Mouse (Mus musculus) embryonic facial prominence, embryonic 14.5 days (tissue): ENCODE measurements at regions not wholly inside any gene's neighbourhood (a gene's known extent, or its start where the extent isn't known, plus 50 kb on each side); places are given as distances from the start of the nearest gene placed in this dataset.

ENCODE experiments used
- ATAC-seq: fragments of 200-750 bp; cut with Nextera tagmentation; 2 replicates; pipeline ENCODE4 v1.8.0; 2017; ENCODE audit warnings: low read depth, moderate number of reproducible peaks, moderate TSS enrichment
- DNase-seq: peaks from one replicate; pipeline ENCODE4 v3.0.0-alpha.2; 2015; ENCODE audit warnings: low spot score
- H3K27ac ChIP-seq: fragments of 300-500 bp; sonication (generic); replicated peaks from 2 replicates; pipeline ENCODE4 v1.5.1; 2014; ENCODE audit warnings: low read depth, mild to moderate bottlenecking, low read length, moderate library complexity
- H3K27me3 ChIP-seq: fragments of 300-500 bp; sonication (generic); replicated peaks from 2 replicates; pipeline ENCODE4 v1.6.1; 2014; ENCODE audit warnings: low read length; ENCODE audit not compliant: control insufficient read depth, insufficient read depth
- H3K36me3 ChIP-seq: fragments of 300-500 bp; sonication (generic); 2 replicates; pipeline ENCODE4 v1.6.1; 2014; ENCODE audit warnings: low read length, mixed read lengths; ENCODE audit not compliant: control insufficient read depth, insufficient read depth
- H3K4me1 ChIP-seq: fragments of 300-500 bp; sonication (generic); 2 replicates; pipeline ENCODE4 v1.6.1; 2014; ENCODE audit warnings: antibody characterized with exemption, low read length; ENCODE audit not compliant: control insufficient read depth, insufficient read depth
- H3K4me2 ChIP-seq: fragments of 300-500 bp; sonication (generic); 2 replicates; pipeline ENCODE4 v1.6.1; 2014; ENCODE audit warnings: low read depth, mild to moderate bottlenecking, low read length, moderate library complexity, mixed read lengths
- H3K4me3 ChIP-seq: fragments of 300-500 bp; sonication (generic); 2 replicates; pipeline ENCODE4 v1.5.1; 2014; ENCODE audit warnings: low read depth, mild to moderate bottlenecking, low read length
- H3K9ac ChIP-seq: fragments of 300-500 bp; sonication (generic); 2 replicates; pipeline ENCODE4 v1.6.1; 2014; ENCODE audit warnings: low read depth, mild to moderate bottlenecking, low read length, moderate library complexity, mixed read lengths
- H3K9me3 ChIP-seq: fragments of 300-500 bp; sonication (generic); 2 replicates; pipeline ENCODE4 v1.6.1; 2016; ENCODE audit warnings: low read length; ENCODE audit not compliant: control insufficient read depth
- WGBS: fragments of 180-500 bp; shearing (Covaris S2); extraction: QIAGEN DNeasy Blood & Tissue Kit; methylation state at CpG from one replicate; pipeline ENCODE4 v1.1.7; 2014; 5-methylcytosine and 5-hydroxymethylcytosine counted together

DNA sequence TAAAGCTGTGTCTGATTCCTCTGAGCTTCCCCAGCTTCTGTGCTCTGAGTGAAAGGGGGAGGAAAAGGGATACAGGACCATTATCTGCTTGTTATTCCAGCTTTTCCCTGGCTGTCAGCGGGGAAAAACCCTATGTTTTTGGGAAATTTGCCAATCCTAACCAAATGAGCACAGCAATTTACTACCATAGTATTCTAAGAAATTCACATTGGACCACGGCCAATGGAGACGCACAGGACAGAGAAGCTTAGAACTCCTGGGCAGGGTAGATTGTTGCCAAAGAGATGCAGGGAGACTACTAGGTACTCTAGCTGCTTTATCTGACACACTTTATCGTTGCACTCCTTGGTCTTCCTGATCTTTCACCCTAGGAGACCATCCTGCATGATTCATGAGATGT, 303.2 kb downstream of the Olfm3 start:
- Histone ChIP-seq H3K9me3 (no peaks in the 10 kb centered on the region), H3K4me1 (no peaks in the 10 kb centered on the region), H3K27me3 (no peaks in the 10 kb centered on the region), H3K36me3 (no peaks in the 10 kb centered on the region), H3K27ac (no peak overlapping the region), H3K4me2 (no peak overlapping the region), H3K4me3 (no peak overlapping the region), H3K9ac (no peak overlapping the region)
- 58% methylated on average over 4 of the region's 4 CpGs for WGBS
- DNase-seq, result peak; percentile 59
- ATAC-seq, result no peak

DNA sequence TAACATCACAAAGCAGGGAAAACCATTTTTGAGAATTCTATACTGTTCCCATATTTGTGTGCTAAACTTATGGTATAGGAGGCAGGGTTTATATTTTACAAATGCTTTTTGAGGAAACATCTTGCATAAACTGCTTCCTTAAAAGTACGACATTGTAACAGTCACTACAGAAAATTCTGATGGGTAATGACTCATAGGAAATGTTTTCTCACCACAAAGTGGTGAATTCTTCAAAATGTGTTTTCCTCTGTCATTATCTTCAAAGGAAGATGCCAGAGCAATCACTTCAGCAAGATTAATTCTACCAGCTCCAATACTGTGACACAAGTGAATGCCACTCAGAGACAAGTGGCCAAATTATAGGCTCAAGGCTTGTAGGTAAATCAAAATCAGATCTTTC, 308.0 kb downstream of the Olfm3 start:
- Histone ChIP-seq H3K9me3 (no peaks in the 10 kb centered on the region), H3K9ac (no peak overlapping the region), H3K27me3 (no peaks in the 10 kb centered on the region), H3K36me3 (no peaks in the 10 kb centered on the region), H3K4me1 (no peaks in the 10 kb centered on the region), H3K4me3 (no peak overlapping the region), H3K27ac (no peak overlapping the region), H3K4me2 (no peak overlapping the region)
- ATAC-seq, result no peak
- DNase-seq, result no peak
- 62% methylated on average over 1 of the region's 1 CpGs for WGBS

DNA sequence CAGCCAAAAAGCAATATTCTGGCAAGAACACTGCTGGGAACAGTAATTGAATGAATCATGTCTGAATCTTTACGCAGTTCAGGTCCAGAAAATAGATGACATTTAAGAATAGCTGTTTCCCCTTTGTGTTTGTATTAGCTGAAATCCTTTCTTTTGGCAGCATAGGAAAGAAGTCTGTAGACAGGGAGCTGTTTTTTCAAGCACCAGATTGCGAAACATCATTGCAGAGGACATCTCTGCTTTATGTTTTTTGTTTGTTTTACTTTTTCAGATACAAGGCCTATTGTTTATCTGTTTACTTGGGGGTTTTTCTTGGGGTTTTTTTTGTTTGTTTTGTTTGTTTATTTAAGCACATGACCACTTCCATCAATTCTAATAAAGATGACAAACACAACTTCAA, 309.6 kb downstream of the Olfm3 start:
- DNase-seq (peak; percentile 5), ATAC-seq (no peak)
- no peaks in the 10 kb centered on the region for H3K36me3 ChIP-seq
- H3K4me3 ChIP-seq, result no peak overlapping the region
- 73% methylated on average over 2 of the region's 2 CpGs for WGBS
- no peaks in the 10 kb centered on the region for H3K9me3 ChIP-seq
- no peak overlapping the region for H3K27ac ChIP-seq
- no peak overlapping the region for H3K4me2 ChIP-seq
- no peaks in the 10 kb centered on the region for H3K4me1 ChIP-seq
- H3K9ac ChIP-seq, result no peak overlapping the region
- H3K27me3 ChIP-seq, result no peaks in the 10 kb centered on the region

DNA sequence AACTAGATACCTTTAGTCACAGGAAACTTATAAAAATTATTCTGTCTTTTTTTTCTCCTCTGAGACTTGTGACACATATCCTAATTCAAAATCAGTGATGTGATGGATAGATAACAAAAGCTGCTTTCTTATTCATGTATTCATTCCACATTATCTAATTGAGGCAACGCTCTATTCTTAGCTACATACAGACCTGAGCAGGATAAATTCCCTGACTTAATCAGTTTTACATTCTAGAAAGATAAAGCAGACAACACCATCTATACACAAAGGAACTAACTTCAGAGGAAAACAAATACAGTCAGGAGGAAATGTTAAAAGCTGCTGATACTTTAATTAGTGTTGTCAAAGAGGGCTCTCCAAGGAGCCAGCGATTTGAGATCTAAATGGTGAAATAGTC, 336.6 kb downstream of the Olfm3 start:
- H3K27ac ChIP-seq, result no peak overlapping the region
- H3K9me3 ChIP-seq, result no peaks in the 10 kb centered on the region
- H3K4me2 ChIP-seq, result no peak overlapping the region
- no peak for ATAC-seq
- no peak for DNase-seq
- H3K4me1 ChIP-seq, result no peaks in the 10 kb centered on the region
- no peak overlapping the region for H3K9ac ChIP-seq
- WGBS, result 65% methylated on average over 2 of the region's 2 CpGs
- H3K36me3 ChIP-seq, result no peaks in the 10 kb centered on the region
- H3K27me3 ChIP-seq, result no peaks in the 10 kb centered on the region
- H3K4me3 ChIP-seq, result no peak overlapping the region

DNA sequence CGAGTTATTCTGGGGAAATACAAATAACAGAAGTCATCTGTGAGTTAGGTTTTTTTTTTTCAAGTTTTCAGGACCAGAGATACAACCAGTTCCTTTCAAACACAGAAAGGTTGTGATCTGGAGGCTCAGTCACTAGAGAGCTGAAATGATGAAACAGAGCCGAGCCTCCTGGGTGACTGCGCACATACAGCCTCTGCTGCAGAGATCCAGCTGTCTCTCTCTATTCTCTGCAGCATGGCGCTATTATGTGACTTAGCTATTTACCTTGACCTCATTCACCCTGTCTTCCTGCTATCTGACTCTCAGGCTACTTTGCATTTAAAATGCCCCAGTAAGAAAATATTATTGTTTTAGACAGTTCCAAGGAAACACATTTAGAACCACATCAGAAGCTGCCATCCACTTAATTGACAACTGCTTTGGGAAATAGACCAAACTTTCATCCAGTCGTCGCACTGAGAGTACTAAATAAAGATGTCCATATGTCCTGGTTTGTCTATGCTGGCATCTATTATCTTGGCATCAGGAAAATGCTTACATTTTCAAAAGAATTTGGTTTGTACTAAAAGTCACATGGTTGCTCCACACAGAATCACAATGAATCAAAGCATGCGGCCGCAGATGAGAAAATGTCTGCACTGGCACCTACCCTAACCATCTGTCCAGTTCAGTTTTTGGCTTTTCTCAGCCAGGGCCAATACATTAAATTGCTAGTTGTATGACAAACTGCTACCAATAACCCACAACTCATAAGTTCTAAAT, 348.9 kb downstream of the Olfm3 start:
- no peak overlapping the region for H3K27ac ChIP-seq
- H3K4me3 ChIP-seq, result no peak overlapping the region
- H3K36me3 ChIP-seq, result no peaks in the 10 kb centered on the region
- no peaks in the 10 kb centered on the region for H3K9me3 ChIP-seq
- no peak overlapping the region for H3K4me2 ChIP-seq
- no peaks in the 10 kb centered on the region for H3K27me3 ChIP-seq
- H3K9ac ChIP-seq, result no peak overlapping the region
- 48% methylated on average over 8 of the region's 8 CpGs for WGBS
- ATAC-seq (no peak), DNase-seq (no peak)
- no peaks in the 10 kb centered on the region for H3K4me1 ChIP-seq

DNA sequence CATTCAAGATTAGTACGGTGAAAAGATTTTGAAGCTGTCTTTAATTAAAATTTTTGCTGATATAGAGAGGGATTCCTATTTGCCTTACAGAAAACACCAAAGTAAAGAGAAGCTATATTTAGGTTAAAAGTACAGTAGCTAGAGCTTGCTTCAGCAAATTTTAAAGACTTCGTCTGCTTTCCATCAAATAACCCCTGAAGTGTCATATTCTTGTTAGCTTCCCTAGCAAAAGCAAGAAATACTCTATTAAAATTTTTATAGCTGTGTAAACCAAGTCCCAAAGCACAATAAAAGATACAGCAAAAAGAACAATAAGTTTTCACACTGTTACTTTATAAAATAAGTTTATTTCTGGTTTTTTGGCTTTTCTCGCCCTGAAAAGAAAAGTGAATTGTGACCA, 372.3 kb downstream of the Olfm3 start:
- no peaks in the 10 kb centered on the region for H3K9me3 ChIP-seq
- no peaks in the 10 kb centered on the region for H3K4me1 ChIP-seq
- no peaks in the 10 kb centered on the region for H3K36me3 ChIP-seq
- ATAC-seq, result no peak
- 59% methylated on average over 3 of the region's 3 CpGs for WGBS
- H3K4me3 ChIP-seq, result no peak overlapping the region
- no peak overlapping the region for H3K27ac ChIP-seq
- no peaks in the 10 kb centered on the region for H3K27me3 ChIP-seq
- H3K4me2 ChIP-seq, result no peak overlapping the region
- no peak for DNase-seq
- H3K9ac ChIP-seq, result no peak overlapping the region

DNA sequence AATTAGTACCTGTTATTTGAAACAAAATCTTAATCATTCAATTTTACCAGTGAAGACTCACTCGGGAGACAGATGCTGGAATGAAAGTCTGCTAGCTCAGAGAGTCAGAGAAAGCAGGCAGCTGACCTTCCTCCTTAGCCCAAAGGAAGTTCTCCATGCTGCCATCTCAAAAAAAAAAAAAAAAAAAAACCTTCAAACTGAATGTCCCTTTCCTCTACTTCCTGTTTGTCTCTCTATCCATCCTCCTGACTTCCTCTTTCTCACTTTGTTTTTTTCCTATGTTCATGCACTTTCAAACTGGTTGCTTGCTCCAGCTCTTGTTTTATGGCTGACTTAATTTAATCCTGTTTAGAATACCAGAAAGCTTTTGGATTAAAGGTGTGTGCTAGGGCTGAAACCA, 377.4 kb downstream of the Olfm3 start:
- no peaks in the 10 kb centered on the region for H3K27me3 ChIP-seq
- H3K4me2 ChIP-seq, result no peak overlapping the region
- DNase-seq (no peak), ATAC-seq (no peak)
- no peaks in the 10 kb centered on the region for H3K4me1 ChIP-seq
- no peaks in the 10 kb centered on the region for H3K36me3 ChIP-seq
- no peak overlapping the region for H3K9ac ChIP-seq
- WGBS, result 64% methylated on average over 1 of the region's 1 CpGs
- H3K4me3 ChIP-seq, result no peak overlapping the region
- H3K27ac ChIP-seq, result no peak overlapping the region
- no peaks in the 10 kb centered on the region for H3K9me3 ChIP-seq

DNA sequence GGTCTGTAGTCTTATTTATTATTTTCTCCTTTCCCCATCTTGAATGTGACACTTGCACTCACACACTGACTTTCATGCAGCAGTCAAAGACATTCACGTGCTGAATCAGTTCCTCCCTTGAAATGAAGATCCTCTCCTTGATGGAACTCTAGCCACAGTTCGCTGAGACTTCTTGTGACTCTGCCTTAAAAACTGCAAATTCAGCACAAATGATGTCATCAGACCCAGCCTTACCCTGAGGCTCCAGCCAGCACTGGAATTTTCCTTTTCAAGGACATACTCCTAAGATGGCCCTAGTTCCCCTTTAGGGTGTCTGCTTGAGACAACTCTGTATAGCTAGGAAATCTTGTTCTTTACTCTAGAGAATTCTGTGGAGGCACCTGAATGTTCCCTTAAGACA, 380.6 kb downstream of the Olfm3 start:
- H3K27ac ChIP-seq, result no peak overlapping the region
- no peak overlapping the region for H3K4me3 ChIP-seq
- WGBS, result 65% methylated on average over 2 of the region's 2 CpGs
- no peaks in the 10 kb centered on the region for H3K27me3 ChIP-seq
- H3K4me2 ChIP-seq, result no peak overlapping the region
- H3K9me3 ChIP-seq, result no peaks in the 10 kb centered on the region
- no peaks in the 10 kb centered on the region for H3K4me1 ChIP-seq
- no peak overlapping the region for H3K9ac ChIP-seq
- DNase-seq (no peak), ATAC-seq (no peak)
- H3K36me3 ChIP-seq, result no peaks in the 10 kb centered on the region
